Mouse (Mus musculus) gastrocnemius, adult 2 months (tissue): ENCODE results near the gene Scn11a. TPM values are rescaled to one million over a fixed set of nuclear protein-coding genes. Genes with fewer than 3 reads are reported as not detected.

ENCODE experiments used
- DNase-seq: peaks from one replicate; pipeline ENCODE4 v3.0.0; 2022
- H3K27ac ChIP-seq: fragments of 200-600 bp; 2 replicates; pipeline ENCODE4 v1.8.1; 2022; ENCODE audit warnings: mild to moderate bottlenecking
- H3K4me3 ChIP-seq: fragments of 200-600 bp; 2 replicates; pipeline ENCODE4 v1.8.1; 2022; ENCODE audit warnings: mild to moderate bottlenecking, moderate library complexity
- CTCF ChIP-seq: fragments of 200-600 bp; IDR thresholded peaks from 2 replicates; pipeline ENCODE4 v1.8.1; 2022; ENCODE audit warnings: antibody characterized with exemption, mild to moderate bottlenecking, moderate library complexity
- intact Hi-C: fragments of 180-260 bp; cut with DNase I; formaldehyde crosslinking; loops from one replicate; pipeline ENCODE4 v1.15.1; 2025
- total RNA-seq, 2 experiments: library from RNA; stranded (reverse); gene quantifications; 2 replicates each; pipeline ENCODE4 v1.2.3; 2021

Scn11a gene
- total RNA-seq, 2 experiments from 2014 or later, result not detected

- Histone ChIP-seq H3K27ac (no peak overlapping the region), H3K4me3 (no peak overlapping the region)
- no peak for TF ChIP-seq CTCF
- DNase-seq, result peak; percentile 26
- intact Hi-C loops, result no loop called here
Measured at GRCm38 (mm10) chr9:119706700-119707099, 118.6 kb downstream of the Scn11a start.

Other genes with a start within 250 kb of the Scn11a start
- gene Scn5a, start 246.4 kb downstream of the Scn11a start, total RNA-seq, result under 1 TPM; 0.05 to 0.36 TPM
- gene Scn10a, start 106.1 kb downstream of the Scn11a start, total RNA-seq, result not detected
- gene Wdr48, start 69.4 kb upstream of the Scn11a start, total RNA-seq, result 10 to 100 TPM; 14.3 to 15.9 TPM
- 10 to 100 TPM; 20.5 to 21.4 TPM for gene Gorasp1, start 112.1 kb upstream of the Scn11a start, total RNA-seq
- not detected for gene Ttc21a, start 112.2 kb upstream of the Scn11a start, total RNA-seq
- gene Csrnp1, start 159.2 kb upstream of the Scn11a start, total RNA-seq, result 10 to 100 TPM in 1 of 2 experiments, 1 to 10 TPM in 1; 5.9 to 12.0 TPM
- gene Xirp1, start 198.1 kb upstream of the Scn11a start, total RNA-seq, result 100 to 1,000 TPM in 1 of 2 experiments, 10 to 100 TPM in 1; 70.1 to 116 TPM
- under 1 TPM; 0.15 to 0.20 TPM for gene Cx3cr1, start 244.4 kb upstream of the Scn11a start, total RNA-seq